ENCODE assay signal across 29 mouse cellular contexts in genomic region chr11:79273039-79273438, GRCm38 (mm10). TPM values are rescaled to one million over a fixed set of nuclear protein-coding genes. Genes with fewer than 3 reads are reported as not detected.
DNase-seq lines count a peak whose midpoint lies in the region; ATAC-seq and TF ChIP-seq lines count a peak whose summit lies in the region.
"Had no signal": no experiment of that assay in that cellular context is flagged by ENCODE, and none has a peak within 500 bp of the region (broad histone marks: within the 10 kb centered on the region; RNA-seq: fewer than 3 reads in every experiment).

No protein-coding gene starts in this region.

- no peak for TF ChIP-seq CTCF in stomach, postnatal 0 days (IDR thresholded peaks at IDR 0.05; ENCODE audit: low read depth)
- TF ChIP-seq CTCF in heart, adult 2 months (IDR thresholded peaks at IDR 0.05), result no peak

- TF ChIP-seq POLR2A in heart, adult 2 months (IDR thresholded peaks at IDR 0.05; ENCODE audit: insufficient read depth, low read depth, low read length), result no peak

- H3K4me3 ChIP-seq in embryonic facial prominence, embryonic 14.5 days (ENCODE audit: low read depth, low read length), result no peak overlapping the region
- H3K4me3 ChIP-seq in embryonic facial prominence, embryonic 10.5 days, result no peak overlapping the region
- H3K4me3 ChIP-seq in intestine, embryonic 15.5 days (replicated peaks), result no peak overlapping the region
- H3K4me3 ChIP-seq in stomach, embryonic 14.5 days (ENCODE audit: low read depth, low read length), result no peak overlapping the region
- no peak overlapping the region for H3K4me3 ChIP-seq in stomach, postnatal 0 days (ENCODE audit: low read depth, low read length)
- H3K4me3 ChIP-seq in heart, adult 2 months, result no peak overlapping the region
- H3K4me3 ChIP-seq: embryonic facial prominence, embryonic 13.5 days; forebrain, embryonic 10.5 days; forebrain, embryonic 13.5 days; gastrocnemius, adult 2 months; heart, embryonic 13.5 days had no signal

- 62% methylated on average over 4 of the region's 4 CpGs for WGBS in embryonic facial prominence, embryonic 14.5 days
- 66% methylated on average over 4 of the region's 4 CpGs for WGBS in embryonic facial prominence, embryonic 10.5 days
- 52% methylated on average over 4 of the region's 4 CpGs for WGBS in intestine, embryonic 15.5 days
- WGBS in stomach, embryonic 14.5 days, result 51% methylated on average over 4 of the region's 4 CpGs
- 54% methylated on average over 4 of the region's 4 CpGs for WGBS in stomach, postnatal 0 days
- WGBS in heart, adult 2 months, result 83% methylated on average over 4 of the region's 4 CpGs

- no peaks in the 10 kb centered on the region for H3K27me3 ChIP-seq in embryonic facial prominence, embryonic 14.5 days (replicated peaks; ENCODE audit: control insufficient read depth, insufficient read depth, low read length)
- H3K27me3 ChIP-seq in embryonic facial prominence, embryonic 10.5 days (replicated peaks; ENCODE audit: low read depth, poor library complexity, severe bottlenecking), result no peaks in the 10 kb centered on the region
- H3K27me3 ChIP-seq in intestine, embryonic 15.5 days (replicated peaks), result no peaks in the 10 kb centered on the region
- no peaks in the 10 kb centered on the region for H3K27me3 ChIP-seq in stomach, embryonic 14.5 days (ENCODE audit: control insufficient read depth, insufficient read depth, low read length)
- no peaks in the 10 kb centered on the region for H3K27me3 ChIP-seq in stomach, postnatal 0 days (ENCODE audit: control insufficient read depth, insufficient read depth, low read length)
- no peaks in the 10 kb centered on the region for H3K27me3 ChIP-seq in heart, adult 2 months (ENCODE audit: control insufficient read depth, insufficient read depth, low read length)
- H3K27me3 ChIP-seq: embryonic facial prominence, embryonic 13.5 days; forebrain, embryonic 13.5 days; heart, embryonic 13.5 days had no signal

- peak; percentile 24 for DNase-seq in embryonic facial prominence, embryonic 14.5 days (ENCODE audit: low spot score)
- no peak for DNase-seq in embryonic facial prominence, embryonic 10.5 days (ENCODE audit: low spot score)
- DNase-seq in stomach, postnatal 0 days (ENCODE audit: low spot score), result peak; percentile 64
- no peak for DNase-seq in right cerebral cortex, postnatal 25 days
- no peak for DNase-seq in heart, adult 2 months
- DNase-seq: adrenal gland, postnatal 10 days; adrenal gland, postnatal 36 days; cerebellum, adult 18-20 months; cerebellum, adult 9-10 months; cerebellum, postnatal 14 days; forebrain, postnatal 0 days; gastrocnemius, adult 2 months; gastrocnemius, postnatal 14 days; heart, postnatal 14 days; heart, postnatal 4 days had no signal

- H3K4me2 ChIP-seq in embryonic facial prominence, embryonic 14.5 days (ENCODE audit: low read depth, low read length), result no peak overlapping the region
- no peak overlapping the region for H3K4me2 ChIP-seq in intestine, embryonic 15.5 days (replicated peaks)
- no peak overlapping the region for H3K4me2 ChIP-seq in stomach, embryonic 14.5 days (replicated peaks; ENCODE audit: low read depth, low read length)
- no peak overlapping the region for H3K4me2 ChIP-seq in stomach, postnatal 0 days (replicated peaks; ENCODE audit: low read depth)
- H3K4me2 ChIP-seq: embryonic facial prominence, embryonic 13.5 days; forebrain, embryonic 13.5 days; heart, embryonic 13.5 days; hindbrain, embryonic 14.5 days had no signal

- H3K79me2 ChIP-seq in heart, adult 2 months (replicated peaks; ENCODE audit: control insufficient read depth, insufficient read depth, low read length), result no peaks in the 10 kb centered on the region

- H3K9me3 ChIP-seq in embryonic facial prominence, embryonic 14.5 days (ENCODE audit: control insufficient read depth, low read length), result no peaks in the 10 kb centered on the region
- no peaks in the 10 kb centered on the region for H3K9me3 ChIP-seq in embryonic facial prominence, embryonic 10.5 days
- H3K9me3 ChIP-seq in intestine, embryonic 15.5 days, result no peaks in the 10 kb centered on the region
- no peaks in the 10 kb centered on the region for H3K9me3 ChIP-seq in stomach, embryonic 14.5 days (ENCODE audit: control insufficient read depth, low read depth, low read length)
- no peaks in the 10 kb centered on the region for H3K9me3 ChIP-seq in stomach, postnatal 0 days (ENCODE audit: control insufficient read depth, low read length)
- H3K9me3 ChIP-seq: embryonic facial prominence, embryonic 13.5 days; forebrain, embryonic 10.5 days; forebrain, embryonic 13.5 days; heart, embryonic 13.5 days had no signal

- H3K27ac ChIP-seq in embryonic facial prominence, embryonic 14.5 days (replicated peaks; ENCODE audit: low read depth, low read length), result no peak overlapping the region
- H3K27ac ChIP-seq in embryonic facial prominence, embryonic 10.5 days (replicated peaks), result no peak overlapping the region
- no peak overlapping the region for H3K27ac ChIP-seq in intestine, embryonic 15.5 days
- H3K27ac ChIP-seq in stomach, embryonic 14.5 days (ENCODE audit: low read length), result no peak overlapping the region
- no peak overlapping the region for H3K27ac ChIP-seq in stomach, postnatal 0 days (replicated peaks)
- no peak overlapping the region for H3K27ac ChIP-seq in heart, adult 2 months
- H3K27ac ChIP-seq: embryonic facial prominence, embryonic 13.5 days; forebrain, embryonic 10.5 days; forebrain, embryonic 13.5 days; gastrocnemius, adult 2 months; heart, embryonic 13.5 days; hindbrain, embryonic 14.5 days; hindbrain, postnatal 0 days had no signal

- no peak overlapping the region for H3K9ac ChIP-seq in embryonic facial prominence, embryonic 14.5 days (ENCODE audit: low read depth, low read length)
- H3K9ac ChIP-seq in intestine, embryonic 15.5 days, result no peak overlapping the region
- no peak overlapping the region for H3K9ac ChIP-seq in stomach, embryonic 14.5 days (replicated peaks; ENCODE audit: low read depth, low read length)
- no peak overlapping the region for H3K9ac ChIP-seq in stomach, postnatal 0 days (ENCODE audit: low read length)
- H3K9ac ChIP-seq in heart, adult 2 months (ENCODE audit: low read depth, low read length), result no peak overlapping the region
- H3K9ac ChIP-seq: embryonic facial prominence, embryonic 13.5 days; forebrain, embryonic 13.5 days; forebrain, postnatal 0 days; heart, embryonic 13.5 days; hindbrain, embryonic 14.5 days had no signal

- TF ChIP-seq EP300 in stomach, postnatal 0 days (optimal IDR thresholded peaks at IDR 0.05), result no peak
- TF ChIP-seq EP300 in heart, adult 2 months (IDR thresholded peaks at IDR 0.05; ENCODE audit: insufficient read depth, low read depth, low read length), result no peak

- ATAC-seq in embryonic facial prominence, embryonic 14.5 days (ENCODE audit: low read depth), result no peak
- ATAC-seq in intestine, embryonic 15.5 days, result peak; percentile 85
- ATAC-seq in stomach, embryonic 14.5 days (ENCODE audit: insufficient number of reproducible peaks, insufficient read depth, low FRiP score, low read depth), result 0 out of 2 replicates have a peak, but pooled peaks have one; percentile 23
- ATAC-seq in stomach, postnatal 0 days (ENCODE audit: low FRiP score, low TSS enrichment), result peak; percentile 81
- ATAC-seq: forebrain, embryonic 13.5 days; forebrain, postnatal 0 days; hindbrain, postnatal 0 days had no signal

- H3K36me3 ChIP-seq in embryonic facial prominence, embryonic 14.5 days (ENCODE audit: control insufficient read depth, insufficient read depth, low read length), result no peaks in the 10 kb centered on the region
- H3K36me3 ChIP-seq in embryonic facial prominence, embryonic 10.5 days (replicated peaks), result no peaks in the 10 kb centered on the region
- no peaks in the 10 kb centered on the region for H3K36me3 ChIP-seq in intestine, embryonic 15.5 days
- no peaks in the 10 kb centered on the region for H3K36me3 ChIP-seq in stomach, embryonic 14.5 days (ENCODE audit: control insufficient read depth, insufficient read depth, low read length)
- H3K36me3 ChIP-seq in stomach, postnatal 0 days (ENCODE audit: control insufficient read depth, insufficient read depth, low read length), result no peaks in the 10 kb centered on the region
- H3K36me3 ChIP-seq in heart, adult 2 months (ENCODE audit: control insufficient read depth, insufficient read depth, low read length), result no peaks in the 10 kb centered on the region
- H3K36me3 ChIP-seq: embryonic facial prominence, embryonic 13.5 days; forebrain, embryonic 10.5 days; heart, embryonic 13.5 days had no signal

- intact Hi-C loops in heart, adult 2 months (cut with DNase I), result no loop called here

- no peaks in the 10 kb centered on the region for H3K4me1 ChIP-seq in embryonic facial prominence, embryonic 14.5 days (ENCODE audit: control insufficient read depth, insufficient read depth, low read length)
- 0 out of 2 replicates have a peak, but pooled peaks cover 3% of the 10 kb centered on the region for H3K4me1 ChIP-seq in embryonic facial prominence, embryonic 10.5 days
- no peaks in the 10 kb centered on the region for H3K4me1 ChIP-seq in intestine, embryonic 15.5 days (replicated peaks)
- 0 out of 2 replicates have a peak, but pooled peaks cover 4% of the 10 kb centered on the region for H3K4me1 ChIP-seq in stomach, embryonic 14.5 days (ENCODE audit: control insufficient read depth, insufficient read depth, low read length)
- H3K4me1 ChIP-seq in stomach, postnatal 0 days (replicated peaks; ENCODE audit: control insufficient read depth, insufficient read depth), result no peaks in the 10 kb centered on the region
- H3K4me1 ChIP-seq in heart, adult 2 months (ENCODE audit: control insufficient read depth, insufficient read depth, low read length), result peaks cover 3% of the 10 kb centered on the region
- H3K4me1 ChIP-seq: embryonic facial prominence, embryonic 13.5 days; forebrain, embryonic 10.5 days; forebrain, embryonic 13.5 days; heart, embryonic 13.5 days had no signal

RNA-seq across cellular contexts. Expression of gene Wsb1, which starts 18.6 kb away (rescaled TPM):
- 233 and 318 TPM in 2 replicates for polyA plus RNA-seq in embryonic facial prominence, embryonic 14.5 days (2014; fragmentation: Nextera tagmentation; extraction: Ambion mirVana)
- polyA plus RNA-seq in embryonic facial prominence, embryonic 10.5 days (2016; fragmentation: Nextera tagmentation; extraction: Ambion mirVana), result 270 and 301 TPM in 2 replicates
- 166 and 207 TPM in 2 replicates for polyA plus RNA-seq in intestine, embryonic 15.5 days (2015; fragmentation: Nextera tagmentation; extraction: Ambion mirVana)
- polyA plus RNA-seq in stomach, embryonic 14.5 days (2014; fragmentation: Nextera tagmentation; extraction: Ambion mirVana), result 302 and 323 TPM in 2 replicates
- polyA plus RNA-seq in stomach, postnatal 0 days (2015; fragmentation: Nextera tagmentation; extraction: Ambion mirVana), result 53.6 and 56.6 TPM in 2 replicates
- 10 to 100 TPM; 11.3 to 16.3 TPM for total RNA-seq in heart, adult 2 months (2021)
- polyA plus RNA-seq in heart, adult 2 months (2012; rRNA removed), result 19.0 and 36.4 TPM in 2 replicates

RNA-seq across cellular contexts. Expression of gene Gm9964, which starts 23.7 kb away (rescaled TPM):
- polyA plus RNA-seq in embryonic facial prominence, embryonic 14.5 days (2014; fragmentation: Nextera tagmentation; extraction: Ambion mirVana), result not detected in 2 replicates
- polyA plus RNA-seq in embryonic facial prominence, embryonic 10.5 days (2016; fragmentation: Nextera tagmentation; extraction: Ambion mirVana), result not detected in 2 replicates
- not detected in 2 replicates for polyA plus RNA-seq in intestine, embryonic 15.5 days (2015; fragmentation: Nextera tagmentation; extraction: Ambion mirVana)
- not detected in 2 replicates for polyA plus RNA-seq in stomach, embryonic 14.5 days (2014; fragmentation: Nextera tagmentation; extraction: Ambion mirVana)
- not detected in 2 replicates for polyA plus RNA-seq in stomach, postnatal 0 days (2015; fragmentation: Nextera tagmentation; extraction: Ambion mirVana)
- total RNA-seq in heart, adult 2 months (2021), result under 1 TPM in 1 of 2 experiments, not detected in 1; 0.43 TPM
- polyA plus RNA-seq in heart, adult 2 months (2012; rRNA removed), result not detected in 2 replicates
- total RNA-seq: adrenal gland, adult 18-20 months; adrenal gland, postnatal 10 days; adrenal gland, postnatal 36 days; ES-E14; forebrain, postnatal 0 days; gastrocnemius, adult 2 months; gastrocnemius, postnatal 14 days; gastrocnemius, postnatal 4 days; heart, postnatal 14 days; heart, postnatal 4 days; hindbrain, postnatal 0 days had no signal
- polyA plus RNA-seq: embryonic facial prominence, embryonic 13.5 days; forebrain, embryonic 10.5 days; forebrain, embryonic 13.5 days; forebrain, postnatal 0 days; frontal cortex, adult 2 months; heart, embryonic 13.5 days; heart, embryonic 16.5 days; hindbrain, embryonic 11.5 days; hindbrain, embryonic 14.5 days; hindbrain, postnatal 0 days had no signal

Comparison
In these comparisons a context has a peak if more than half of its experiments do, and no peak if none do; other contexts are left out.
1. DNase-seq: peak in embryonic facial prominence, embryonic 14.5 days (single experiment) and stomach, postnatal 0 days (single experiment); none in embryonic facial prominence, embryonic 10.5 days (single experiment), right cerebral cortex, postnatal 25 days (single experiment) and heart, adult 2 months (0 of 2).